7 mouse cellular contexts compared by ENCODE assay signal in the genomic region with DNA sequence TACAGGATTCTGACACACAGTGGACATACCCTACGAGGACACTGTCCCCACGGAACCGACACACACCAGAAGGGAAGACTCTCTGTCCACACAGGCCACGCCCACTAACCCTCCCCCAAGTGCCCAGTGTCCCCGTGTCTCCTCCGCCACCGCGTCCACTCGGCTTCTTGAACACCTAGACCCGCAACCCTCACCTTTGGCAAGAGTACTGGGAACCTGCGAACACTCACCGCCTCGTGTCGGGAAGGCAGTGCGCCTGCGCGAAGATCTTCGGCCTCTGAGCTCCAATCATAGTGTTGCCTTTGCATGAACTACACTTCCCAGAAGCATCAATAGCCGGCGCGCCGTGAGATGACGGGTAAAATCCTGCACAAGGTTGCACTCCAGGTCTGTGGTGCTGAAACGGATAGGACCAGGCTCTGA. TPM values are rescaled to one million over a fixed set of nuclear protein-coding genes. Genes with fewer than 3 reads are reported as not detected.
DNase-seq lines count a peak whose midpoint lies in the region; ATAC-seq and TF ChIP-seq lines count a peak whose summit lies in the region.

No protein-coding gene starts in this region.

- peak overlapping the region; percentile 83 for H3K4me2 ChIP-seq in intestine, postnatal 0 days (replicated peaks; ENCODE audit: low read depth)
- H3K4me2 ChIP-seq in midbrain, embryonic 12.5 days (replicated peaks): peak overlapping the region; percentile 80

- peak overlapping the region; percentile 47 for H3K9ac ChIP-seq in intestine, postnatal 0 days (ENCODE audit: low read depth, low read length)
- peak overlapping the region; percentile 70 for H3K9ac ChIP-seq in midbrain, embryonic 12.5 days (replicated peaks)

- 0 out of 2 replicates have a peak, but pooled peaks cover 6% of the 10 kb centered on the region for H3K36me3 ChIP-seq in embryonic facial prominence, embryonic 10.5 days (replicated peaks)
- no peaks in the 10 kb centered on the region for H3K36me3 ChIP-seq in intestine, postnatal 0 days (ENCODE audit: control insufficient read depth, insufficient read depth)
- 0 out of 2 replicates have a peak, but pooled peaks cover 7% of the 10 kb centered on the region for H3K36me3 ChIP-seq in midbrain, embryonic 12.5 days
- H3K36me3 ChIP-seq in small intestine, adult 2 months (ENCODE audit: control insufficient read depth, insufficient read depth, low read length): no peaks in the 10 kb centered on the region

- peak; percentile 88 for ATAC-seq in intestine, postnatal 0 days
- peak; percentile 82 for ATAC-seq in midbrain, embryonic 12.5 days (ENCODE audit: low FRiP score, low read depth)

- H3K4me1 ChIP-seq in embryonic facial prominence, embryonic 10.5 days: peaks cover 35% of the 10 kb centered on the region
- peaks cover 8% of the 10 kb centered on the region; the same call in 1 of the 2 replicates for H3K4me1 ChIP-seq in intestine, postnatal 0 days (replicated peaks; ENCODE audit: control insufficient read depth, insufficient read depth, low read length)
- peaks cover 32% of the 10 kb centered on the region for H3K4me1 ChIP-seq in midbrain, embryonic 12.5 days
- H3K4me1 ChIP-seq in small intestine, adult 2 months (ENCODE audit: control insufficient read depth, insufficient read depth, insufficient read length, low read length): peaks cover 11% of the 10 kb centered on the region; the same call in 1 of the 2 replicates

- TF ChIP-seq CTCF in intestine, postnatal 0 days (IDR thresholded peaks at IDR 0.05; ENCODE audit: low read depth): peak; percentile 11; the same call in 1 of the 2 replicates
- TF ChIP-seq CTCF in small intestine, adult 2 months (IDR thresholded peaks at IDR 0.05; ENCODE audit: extremely low read depth, insufficient read length, insufficient replicate concordance, low read depth, low read length): no peak

- peak overlapping the region; percentile 72 for H3K27ac ChIP-seq in embryonic facial prominence, embryonic 10.5 days (replicated peaks)
- H3K27ac ChIP-seq in intestine, postnatal 0 days (ENCODE audit: low read depth, low read length): no peak overlapping the region
- H3K27ac ChIP-seq in midbrain, embryonic 12.5 days (replicated peaks): no peak overlapping the region
- H3K27ac ChIP-seq in small intestine, adult 2 months (ENCODE audit: insufficient read depth, low read depth, low read length): no peak overlapping the region

- peak overlapping the region; percentile 77 for H3K4me3 ChIP-seq in embryonic facial prominence, embryonic 10.5 days
- H3K4me3 ChIP-seq in intestine, postnatal 0 days (ENCODE audit: low read depth, low read length): peak overlapping the region; percentile 57
- peak overlapping the region; percentile 62 for H3K4me3 ChIP-seq in midbrain, embryonic 12.5 days
- H3K4me3 ChIP-seq in small intestine, adult 2 months (ENCODE audit: low read depth, low read length): peak overlapping the region; percentile 85

- H3K9me3 ChIP-seq in embryonic facial prominence, embryonic 10.5 days: no peaks in the 10 kb centered on the region
- no peaks in the 10 kb centered on the region for H3K9me3 ChIP-seq in intestine, postnatal 0 days (ENCODE audit: control insufficient read depth)
- no peaks in the 10 kb centered on the region for H3K9me3 ChIP-seq in midbrain, embryonic 12.5 days

- intact Hi-C loops in left cerebral cortex, postnatal 4 days (cut with DNase I): no loop called here

- peak; percentile 93 for DNase-seq in adrenal gland, postnatal 10 days
- DNase-seq in embryonic facial prominence, embryonic 10.5 days (ENCODE audit: low spot score): peak; percentile 94
- peak; percentile 72 for DNase-seq in gonadal fat pad, adult 2 months (ENCODE audit: low read depth)
- DNase-seq in left cerebral cortex, postnatal 4 days: peak; percentile 94

- TF ChIP-seq POLR2A in small intestine, adult 2 months (IDR thresholded peaks at IDR 0.05; ENCODE audit: low read depth, low read length): peak; percentile 78

- WGBS in embryonic facial prominence, embryonic 10.5 days: under 1% methylated on average over 24 of the region's 24 CpGs
- WGBS in intestine, postnatal 0 days: under 1% methylated on average over 24 of the region's 24 CpGs
- WGBS in midbrain, embryonic 12.5 days: under 1% methylated on average over 24 of the region's 24 CpGs
- WGBS in small intestine, adult 2 months: under 1% methylated on average over 24 of the region's 24 CpGs

- H3K27me3 ChIP-seq in embryonic facial prominence, embryonic 10.5 days (replicated peaks; ENCODE audit: low read depth, poor library complexity, severe bottlenecking): no peaks in the 10 kb centered on the region
- H3K27me3 ChIP-seq in intestine, postnatal 0 days (replicated peaks; ENCODE audit: control insufficient read depth, insufficient read depth, low read length): no peaks in the 10 kb centered on the region
- H3K27me3 ChIP-seq in midbrain, embryonic 12.5 days: peaks cover 4% of the 10 kb centered on the region; the same call in 1 of the 2 replicates
- H3K27me3 ChIP-seq in small intestine, adult 2 months (ENCODE audit: control insufficient read depth, insufficient read depth, low read length): no peaks in the 10 kb centered on the region

RNA-seq across cellular contexts. Expression of gene Zfp661, which starts 2.4 kb away (rescaled TPM):
- 1 to 10 TPM; 3.0 to 4.3 TPM for total RNA-seq in adrenal gland, postnatal 10 days (2021)
- 7.8 TPM in 2 replicates for polyA plus RNA-seq in embryonic facial prominence, embryonic 10.5 days (2016; fragmentation: Nextera tagmentation; extraction: Ambion mirVana)
- 4.1 TPM in 2 replicates for polyA plus RNA-seq in gonadal fat pad, adult 2 months (2012; rRNA removed)
- 0.99 and 1.1 TPM in 2 replicates for polyA plus RNA-seq in intestine, postnatal 0 days (2015; fragmentation: Nextera tagmentation; extraction: Ambion mirVana)
- 1 to 10 TPM; 9.2 to 9.5 TPM for total RNA-seq in left cerebral cortex, postnatal 4 days (2021)
- polyA plus RNA-seq in midbrain, embryonic 12.5 days (2016; fragmentation: Nextera tagmentation; extraction: Ambion mirVana): 9.4 TPM in 2 replicates
- polyA plus RNA-seq in small intestine, adult 2 months (2012; rRNA removed): 0.62 and 0.66 TPM in 2 replicates

RNA-seq across cellular contexts. Expression of gene Mrps5, which starts 2.6 kb away (rescaled TPM):
- 100 to 1,000 TPM; 137 to 159 TPM for total RNA-seq in adrenal gland, postnatal 10 days (2021)
- polyA plus RNA-seq in embryonic facial prominence, embryonic 10.5 days (2016; fragmentation: Nextera tagmentation; extraction: Ambion mirVana): 171 and 177 TPM in 2 replicates
- 37.3 and 44.0 TPM in 2 replicates for polyA plus RNA-seq in gonadal fat pad, adult 2 months (2012; rRNA removed)
- 65.9 and 71.0 TPM in 2 replicates for polyA plus RNA-seq in intestine, postnatal 0 days (2015; fragmentation: Nextera tagmentation; extraction: Ambion mirVana)
- total RNA-seq in left cerebral cortex, postnatal 4 days (2021): 100 to 1,000 TPM; 106 TPM
- polyA plus RNA-seq in midbrain, embryonic 12.5 days (2016; fragmentation: Nextera tagmentation; extraction: Ambion mirVana): 151 and 168 TPM in 2 replicates
- polyA plus RNA-seq in small intestine, adult 2 months (2012; rRNA removed): 28.1 and 31.2 TPM in 2 replicates

RNA-seq across cellular contexts. Expression of gene Prom2, which starts 43.2 kb away (rescaled TPM):
- under 1 TPM; 0.09 to 0.12 TPM for total RNA-seq in adrenal gland, postnatal 10 days (2021)
- polyA plus RNA-seq in embryonic facial prominence, embryonic 10.5 days (2016; fragmentation: Nextera tagmentation; extraction: Ambion mirVana): 3.0 and 3.3 TPM in 2 replicates
- polyA plus RNA-seq in gonadal fat pad, adult 2 months (2012; rRNA removed): 455 and 501 TPM in 2 replicates
- 0.04 TPM in 1 of 2 replicates, not detected in the other for polyA plus RNA-seq in intestine, postnatal 0 days (2015; fragmentation: Nextera tagmentation; extraction: Ambion mirVana)
- total RNA-seq in left cerebral cortex, postnatal 4 days (2021): not detected
- polyA plus RNA-seq in midbrain, embryonic 12.5 days (2016; fragmentation: Nextera tagmentation; extraction: Ambion mirVana): 0.31 and 0.62 TPM in 2 replicates
- 0.71 and 2.1 TPM in 2 replicates for polyA plus RNA-seq in small intestine, adult 2 months (2012; rRNA removed)

Comparison
In these comparisons a context has a peak if more than half of its experiments do, and no peak if none do; other contexts are left out.
1. RNA of gene Prom2, which starts 43.2 kb away (polyA plus RNA-seq): 455 to 501 TPM in gonadal fat pad, adult 2 months; 3.0 to 3.3 TPM in embryonic facial prominence, embryonic 10.5 days, 0.71 to 2.1 TPM in small intestine, adult 2 months, 0.31 to 0.62 TPM in midbrain, embryonic 12.5 days and 0.04 TPM in intestine, postnatal 0 days; every median in the first group is over 100 times any median in the second.
2. Peak in every context shown above with its lines, with median percentiles within 50 percentile points of each other: DNase-seq and H3K4me3 ChIP-seq.